ENCODE assay signal across 28 mouse cellular contexts in genomic region chr19:4090446-4090845, GRCm38 (mm10). TPM values are rescaled to one million over a fixed set of nuclear protein-coding genes. Genes with fewer than 3 reads are reported as not detected.
"Had no signal": no experiment of that assay in that cellular context is flagged by ENCODE, and none has a peak within 500 bp of the region (broad histone marks: within the 10 kb centered on the region; RNA-seq: fewer than 3 reads in every experiment).

No protein-coding gene starts in this region.

- H3K27me3 ChIP-seq: kidney, embryonic 15.5 days; neural tube, embryonic 13.5 days; stomach, embryonic 15.5 days had no signal

- H3K27ac ChIP-seq: kidney, embryonic 15.5 days; left cerebral cortex, adult 2 months; limb, embryonic 12.5 days; limb, embryonic 15.5 days; liver, embryonic 13.5 days; midbrain, embryonic 12.5 days; midbrain, embryonic 15.5 days; neural tube, embryonic 13.5 days; stomach, embryonic 15.5 days had no signal

- DNase-seq: kidney, adult 8-10 months; kidney, postnatal 10 days; kidney, postnatal 36 days; layer of hippocampus, postnatal 36 days; left cerebral cortex, postnatal 4 days; liver, embryonic 13.5 days; lung, embryonic 14.5 days; lung, postnatal 10 days; lung, postnatal 36 days; retina, postnatal 1 day; right cerebral cortex, postnatal 25 days; spleen, adult 18-20 months; thymus, adult 18-20 months; thymus, postnatal 36 days had no signal

- ATAC-seq: midbrain, embryonic 15.5 days had no signal

- H3K36me3 ChIP-seq: kidney, embryonic 15.5 days; limb, embryonic 12.5 days; limb, embryonic 15.5 days; liver, embryonic 13.5 days; midbrain, embryonic 12.5 days; midbrain, embryonic 15.5 days; neural tube, embryonic 13.5 days; stomach, embryonic 15.5 days had no signal

- H3K4me2 ChIP-seq: kidney, embryonic 15.5 days; limb, embryonic 12.5 days; limb, embryonic 15.5 days; liver, embryonic 13.5 days; lung, embryonic 14.5 days; midbrain, embryonic 12.5 days; midbrain, embryonic 15.5 days; neural tube, embryonic 13.5 days; stomach, embryonic 15.5 days had no signal

- H3K4me1 ChIP-seq: kidney, embryonic 15.5 days; limb, embryonic 12.5 days; limb, embryonic 15.5 days; midbrain, embryonic 12.5 days; midbrain, embryonic 15.5 days; neural tube, embryonic 13.5 days; stomach, embryonic 15.5 days had no signal

- H3K9me3 ChIP-seq: kidney, embryonic 15.5 days; limb, embryonic 12.5 days; limb, embryonic 15.5 days; liver, embryonic 13.5 days; midbrain, embryonic 12.5 days; midbrain, embryonic 15.5 days; neural tube, embryonic 13.5 days; stomach, embryonic 15.5 days had no signal

- H3K9ac ChIP-seq: kidney, embryonic 15.5 days; limb, embryonic 12.5 days; limb, embryonic 15.5 days; liver, embryonic 13.5 days; lung, embryonic 14.5 days; midbrain, embryonic 12.5 days; midbrain, embryonic 15.5 days; neural tube, embryonic 13.5 days; stomach, embryonic 15.5 days had no signal

- H3K4me3 ChIP-seq: kidney, embryonic 15.5 days; left cerebral cortex, adult 2 months; limb, embryonic 12.5 days; limb, embryonic 15.5 days; liver, embryonic 13.5 days; midbrain, embryonic 12.5 days; midbrain, embryonic 15.5 days; neural tube, embryonic 13.5 days; stomach, embryonic 15.5 days had no signal

RNA-seq across cellular contexts. Expression of gene Cabp2, which starts 9.1 kb away (rescaled TPM):
- total RNA-seq: layer of hippocampus, adult 8-10 months; layer of hippocampus, postnatal 10 days; layer of hippocampus, postnatal 36 days; left cerebral cortex, adult 2 months; left cerebral cortex, postnatal 10 days; left cerebral cortex, postnatal 4 days; neutrophil, adult 5-6 weeks had no signal
- polyA plus RNA-seq: limb, embryonic 12.5 days; limb, embryonic 15.5 days; lung, embryonic 14.5 days; midbrain, embryonic 12.5 days; neural tube, embryonic 13.5 days; testis, adult 2 months; urinary bladder, adult 2 months had no signal

RNA-seq across cellular contexts. Expression of gene Gstp3, which starts 31.1 kb away (rescaled TPM):
- total RNA-seq: layer of hippocampus, adult 8-10 months; layer of hippocampus, postnatal 10 days; layer of hippocampus, postnatal 36 days; left cerebral cortex, adult 2 months; left cerebral cortex, postnatal 10 days; left cerebral cortex, postnatal 4 days had no signal
- polyA plus RNA-seq: limb, embryonic 12.5 days; lung, embryonic 14.5 days; midbrain, embryonic 12.5 days; midbrain, embryonic 15.5 days; neural tube, embryonic 13.5 days; testis, adult 2 months had no signal
